Mouse (Mus musculus) cerebellum, adult 11-12 months (tissue): Measurements from ENCODE around the gene Fuca1.
"Not testable (repeated sequence)": the region's sequence is repeated elsewhere in the genome, so short reads cannot be mapped to it uniquely, and the experiment has no call there.

ENCODE experiments used
- DNase-seq: peaks from one replicate; pipeline ENCODE4 v3.0.0; 2022

Fuca1 gene

DNA sequence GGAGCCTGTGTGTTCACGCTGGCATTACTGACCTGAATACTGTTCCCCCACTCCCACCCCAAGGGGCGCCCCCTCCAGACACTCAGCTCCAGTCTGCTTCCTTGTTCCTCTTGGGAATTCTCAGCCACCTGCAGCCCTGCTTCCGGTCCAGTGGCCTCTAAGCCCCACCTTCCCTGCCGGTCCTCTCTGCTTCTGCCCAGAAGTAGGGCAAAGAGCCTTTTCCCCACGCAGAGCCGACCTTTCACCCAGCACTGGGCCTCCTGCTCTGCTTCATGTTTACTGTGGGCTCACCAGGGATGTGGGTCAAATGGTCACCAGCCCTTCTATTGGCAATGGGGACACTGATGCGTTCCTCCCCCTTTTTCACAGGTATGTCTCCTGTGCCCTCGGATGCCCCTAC, 37.8 kb downstream of the Fuca1 start:
- no peak for DNase-seq

DNA sequence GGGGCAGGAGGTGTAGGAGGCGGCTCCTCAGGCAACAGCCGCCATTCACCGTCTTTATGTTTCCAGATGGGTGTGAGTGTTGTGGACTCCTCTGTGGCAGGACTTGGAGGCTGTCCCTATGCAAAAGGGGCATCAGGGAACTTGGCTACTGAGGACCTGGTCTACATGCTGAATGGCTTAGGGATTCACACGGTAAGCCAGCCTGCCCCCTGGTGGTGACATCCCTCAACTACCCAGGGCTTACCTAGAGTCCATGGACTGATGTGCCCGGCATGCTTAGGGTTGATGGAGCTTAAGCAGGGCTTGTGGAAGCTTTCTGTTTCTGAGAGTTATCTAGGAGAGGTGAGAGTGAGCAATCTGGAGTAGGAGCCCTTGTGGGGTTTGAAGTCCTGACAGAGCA, 40.2 kb downstream of the Fuca1 start:
- DNase-seq: peak; percentile 76

DNA sequence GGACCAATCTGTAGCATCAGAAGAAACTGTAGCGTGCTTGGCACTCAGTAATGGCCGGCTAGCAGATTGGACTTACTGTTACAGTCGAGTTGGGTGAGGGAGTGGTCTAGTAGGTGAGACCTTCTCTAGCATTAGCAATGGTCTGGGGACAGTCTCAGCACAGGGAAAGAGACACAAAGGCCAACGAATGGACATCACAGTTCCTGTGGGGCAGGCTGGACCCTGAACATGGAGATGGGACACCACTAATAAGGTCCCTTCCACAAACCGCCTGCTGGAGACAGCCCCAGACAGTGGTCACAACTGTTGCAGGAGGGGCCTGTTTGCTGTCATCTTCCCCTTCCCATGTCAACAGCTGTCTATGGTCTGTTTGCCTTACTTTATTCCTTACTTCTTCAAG, 41.2 kb downstream of the Fuca1 start:
- DNase-seq: peak; percentile 42

DNA sequence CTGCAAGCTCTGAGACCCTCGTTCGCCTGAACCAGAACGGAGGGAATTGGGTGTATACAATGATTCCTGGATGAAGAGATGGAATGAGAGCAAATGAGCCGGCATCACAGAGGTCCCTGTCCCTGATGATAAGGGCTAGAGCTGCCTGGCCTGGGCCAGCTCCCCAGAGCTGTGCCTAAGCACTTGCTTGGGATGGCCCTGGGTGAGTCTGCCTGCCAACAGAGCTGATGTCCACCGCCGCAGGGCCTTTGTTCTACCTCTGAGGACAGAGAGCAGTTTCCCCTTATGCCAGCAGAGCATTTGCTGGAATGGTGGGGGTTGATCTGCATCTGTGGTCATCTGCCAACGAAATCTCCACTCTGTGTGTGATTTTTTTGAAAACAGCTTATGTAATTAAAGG, 41.7 kb downstream of the Fuca1 start:
- DNase-seq: peak; percentile 63

DNA sequence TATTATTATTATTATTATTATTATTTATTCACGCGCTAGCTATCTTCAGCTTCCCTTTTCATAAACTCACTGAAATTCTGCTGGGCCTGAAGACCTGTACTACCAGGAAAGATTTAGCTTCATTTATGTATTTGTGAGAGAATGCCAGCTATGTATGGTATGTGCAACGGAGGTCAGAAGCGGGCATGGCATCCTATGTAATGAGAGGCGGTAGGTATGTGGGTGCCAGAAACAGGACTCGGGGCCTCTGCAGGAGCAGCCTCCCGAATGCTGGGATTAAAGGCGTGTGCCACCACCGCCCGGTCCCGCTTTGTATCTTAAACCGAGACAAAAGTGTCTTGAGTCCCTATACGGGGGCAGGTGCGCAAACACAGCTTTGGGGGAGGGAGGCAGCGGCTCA, 42.4 kb downstream of the Fuca1 start:
- DNase-seq: no peak

DNA sequence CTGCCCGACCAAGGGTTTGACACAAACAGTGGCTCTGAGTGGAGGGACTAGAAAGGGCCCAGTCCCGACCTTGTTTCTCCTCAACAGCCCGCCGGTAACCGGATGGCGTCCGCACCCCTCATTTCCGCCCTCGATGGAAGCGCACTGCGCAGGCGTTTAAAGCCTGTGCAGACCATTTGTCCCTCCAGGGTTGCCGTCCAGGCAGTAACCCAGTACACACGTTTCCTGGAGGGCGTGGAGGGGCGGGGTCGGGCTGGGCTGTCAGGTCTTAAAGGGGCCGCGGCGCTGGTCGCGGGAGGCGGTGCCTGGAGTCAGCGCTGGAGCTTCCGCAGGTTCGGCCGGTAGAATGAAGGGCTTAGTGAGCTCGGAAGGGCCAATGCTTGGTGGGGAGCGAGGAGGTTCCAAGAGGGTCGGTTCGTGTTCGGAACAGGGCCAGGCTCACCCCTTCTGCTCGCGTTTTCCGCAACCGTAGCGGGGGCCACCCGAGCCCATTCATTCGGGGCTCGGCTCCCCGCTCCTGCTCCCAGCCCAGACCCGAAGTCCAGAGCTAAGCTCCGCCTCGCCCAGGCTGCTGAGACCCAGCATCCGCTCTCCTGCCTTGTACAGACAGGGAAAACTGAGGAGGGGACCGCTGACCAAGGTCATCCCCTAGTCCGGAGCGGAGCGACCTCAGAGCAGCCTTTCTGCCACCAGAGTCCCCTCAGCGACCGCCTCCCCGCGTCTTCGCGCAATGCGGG, 43.1 kb downstream of the Fuca1 start, which contains the start of gene Gale:
TSS of gene Gale (plus strand) at position 271 of the 737 bp plus-strand sequence.
- DNase-seq: peak; percentile 95

DNA sequence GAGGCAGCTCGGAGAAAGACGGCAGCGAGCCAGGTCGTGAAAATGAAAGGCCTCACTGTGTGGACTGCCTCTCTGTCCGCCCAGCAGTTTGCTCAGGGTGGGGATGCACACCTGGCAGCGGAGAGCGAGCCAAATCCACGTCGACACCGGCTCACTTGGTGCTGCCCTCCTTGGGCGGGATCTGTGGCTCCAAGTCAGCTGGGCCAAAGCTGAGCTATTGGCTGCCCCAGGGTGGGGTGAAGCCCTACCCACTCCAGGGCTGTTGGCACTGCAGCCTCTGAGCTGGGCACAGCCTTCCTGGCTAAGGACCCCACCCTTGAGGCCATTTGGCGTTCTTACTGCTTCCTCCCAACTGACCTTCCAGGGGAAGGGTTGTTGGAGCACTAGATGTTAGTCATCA, 43.9 kb downstream of the Fuca1 start:
- DNase-seq: peak; percentile 83

DNA sequence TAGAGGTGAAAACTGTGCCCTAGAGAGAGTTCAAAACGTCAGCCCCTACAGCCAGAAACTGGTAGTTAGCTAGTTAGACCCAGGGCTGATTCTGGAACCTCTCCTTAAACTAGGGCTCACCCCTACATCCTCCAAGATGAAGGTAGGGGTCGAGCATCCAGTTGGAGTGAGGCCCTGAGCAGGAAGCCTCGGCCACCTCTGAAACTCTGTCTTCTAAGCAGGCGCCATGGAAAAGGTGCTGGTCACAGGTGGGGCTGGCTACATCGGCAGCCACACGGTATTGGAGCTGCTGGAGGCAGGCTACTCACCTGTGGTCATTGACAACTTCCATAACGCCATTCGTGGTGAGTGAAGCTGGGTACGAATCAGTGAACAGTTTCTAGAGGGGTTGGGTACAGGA, 44.6 kb downstream of the Fuca1 start:
- DNase-seq: peak; percentile 38

DNA sequence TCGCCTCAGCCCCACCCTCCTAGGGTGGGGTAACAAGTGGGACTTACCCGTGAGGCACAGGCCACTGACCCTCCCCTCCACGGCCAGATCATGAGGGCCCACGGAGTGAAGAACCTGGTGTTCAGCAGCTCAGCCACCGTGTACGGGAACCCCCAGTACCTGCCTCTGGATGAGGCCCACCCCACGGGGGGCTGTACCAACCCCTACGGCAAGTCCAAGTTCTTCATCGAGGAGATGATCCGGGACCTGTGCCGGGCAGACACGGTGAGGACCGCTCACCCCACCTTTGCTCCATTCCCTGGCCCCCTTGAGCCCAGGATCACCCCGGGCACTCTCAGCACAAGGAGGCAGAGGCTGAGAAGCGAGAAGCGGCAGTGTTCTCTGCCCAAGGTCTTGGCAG, 45.7 kb downstream of the Fuca1 start:
- peak; percentile 59 for DNase-seq

DNA sequence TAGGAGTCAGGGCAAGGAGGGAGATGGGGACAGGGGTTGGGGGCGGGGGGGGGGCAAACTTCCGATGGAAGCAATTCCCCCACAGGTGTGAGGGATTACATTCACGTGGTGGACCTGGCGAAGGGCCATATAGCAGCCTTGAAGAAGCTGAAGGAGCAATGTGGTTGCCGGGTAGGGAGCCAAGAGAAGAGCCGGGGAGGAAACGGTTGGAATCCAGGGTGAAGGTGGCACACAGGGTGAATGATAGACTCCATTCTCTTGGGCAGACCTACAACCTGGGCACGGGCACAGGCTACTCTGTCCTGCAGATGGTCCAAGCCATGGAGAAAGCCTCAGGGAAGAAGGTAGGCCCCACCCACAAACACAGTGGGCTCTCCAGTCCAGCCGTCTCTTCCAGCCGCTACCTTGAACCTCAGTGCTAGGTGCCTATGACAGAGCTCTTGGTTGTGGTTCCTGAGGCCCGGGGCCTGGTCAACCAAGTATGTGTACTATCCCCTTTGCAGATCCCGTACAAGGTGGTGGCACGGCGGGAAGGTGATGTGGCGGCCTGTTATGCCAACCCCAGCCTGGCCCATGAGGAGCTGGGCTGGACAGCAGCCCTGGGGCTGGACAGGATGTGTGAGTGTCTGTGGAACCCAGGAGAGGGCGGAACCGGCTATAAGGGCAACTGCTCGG, 46.7 kb downstream of the Fuca1 start:
- DNase-seq: peak; percentile 60

DNA sequence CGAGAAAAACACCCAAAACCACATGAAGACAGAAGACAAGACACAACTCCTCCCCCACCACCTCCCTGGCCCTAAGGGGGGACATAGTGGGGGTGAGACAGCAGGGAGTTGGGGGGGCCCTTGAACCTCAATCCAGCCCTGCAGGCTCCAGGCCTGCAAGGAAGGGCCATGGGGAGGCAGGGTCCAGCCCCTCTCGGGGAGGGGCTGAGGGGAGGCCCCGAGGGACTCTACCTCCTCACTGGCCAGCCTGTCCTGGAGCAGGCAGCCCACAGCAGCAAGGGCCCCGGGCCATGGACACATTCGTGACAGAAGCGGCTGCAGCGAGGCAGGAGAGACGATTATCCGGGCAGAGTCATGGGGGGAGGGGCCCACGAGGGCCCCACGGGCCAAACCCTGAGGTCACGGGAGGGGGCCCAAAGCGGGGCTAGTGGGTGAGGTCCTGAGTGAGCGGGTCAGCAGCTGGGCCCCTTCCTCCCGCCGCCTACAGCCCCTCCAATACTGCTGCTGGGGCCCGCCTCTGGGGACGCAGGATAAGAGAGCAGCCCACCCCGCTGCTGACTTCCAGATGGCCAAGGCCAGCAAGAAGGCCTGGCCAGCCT, 47.8 kb downstream of the Fuca1 start:
- DNase-seq: peak; percentile 60

DNA sequence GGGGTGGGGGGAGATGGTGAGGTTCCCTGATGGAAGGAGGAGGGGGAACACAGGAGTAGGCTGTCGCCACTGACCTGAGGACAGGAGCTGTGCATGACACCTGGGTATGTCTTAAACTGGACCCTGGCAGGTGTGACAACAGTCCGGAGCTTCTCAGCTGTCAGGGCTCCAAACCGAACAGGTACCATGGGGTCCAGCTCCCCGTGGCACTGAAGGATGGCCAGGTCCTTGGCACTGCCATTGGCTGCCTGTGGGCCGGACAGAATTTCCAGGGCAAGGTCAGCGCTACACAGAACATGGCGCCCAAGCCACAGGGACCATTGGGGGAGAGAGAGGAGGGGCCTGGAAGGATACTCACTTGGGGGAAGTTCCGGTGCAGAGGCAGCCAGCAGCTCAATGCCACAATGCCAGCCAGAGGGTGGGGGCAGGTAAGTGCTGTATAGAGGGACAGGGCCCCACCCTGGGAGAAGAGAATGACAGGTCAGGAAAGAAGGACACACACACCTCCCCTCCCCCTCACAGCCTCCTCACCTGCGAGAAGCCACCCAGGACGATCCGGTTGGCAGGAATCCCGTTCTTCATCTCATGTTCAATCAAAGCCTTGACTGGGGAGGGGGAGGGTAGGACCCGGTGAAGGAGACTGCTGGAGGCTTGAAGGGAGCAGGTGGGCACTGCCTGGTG, 48.7 kb downstream of the Fuca1 start:
- peak; percentile 57 for DNase-seq

DNA sequence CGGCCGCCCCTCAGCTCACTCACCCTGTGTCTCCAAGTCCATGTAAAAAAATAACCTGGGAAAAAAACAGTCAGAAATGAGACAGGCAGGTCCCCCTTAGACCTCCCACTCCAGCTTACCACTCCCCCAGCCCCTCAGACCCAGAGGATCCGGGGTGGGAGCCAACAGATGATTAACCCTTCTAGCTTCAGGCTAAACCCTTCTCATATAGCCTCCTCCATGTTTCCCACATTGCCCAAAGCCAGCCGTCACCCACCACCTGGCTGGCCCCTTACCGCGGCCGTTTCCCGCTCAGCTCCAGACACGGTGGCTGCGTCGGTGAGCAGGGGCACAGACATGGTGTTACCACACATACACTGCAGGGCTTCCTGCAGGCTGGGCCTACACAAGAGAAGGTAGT, 50.0 kb downstream of the Fuca1 start:
- DNase-seq: peak; percentile 27

DNA sequence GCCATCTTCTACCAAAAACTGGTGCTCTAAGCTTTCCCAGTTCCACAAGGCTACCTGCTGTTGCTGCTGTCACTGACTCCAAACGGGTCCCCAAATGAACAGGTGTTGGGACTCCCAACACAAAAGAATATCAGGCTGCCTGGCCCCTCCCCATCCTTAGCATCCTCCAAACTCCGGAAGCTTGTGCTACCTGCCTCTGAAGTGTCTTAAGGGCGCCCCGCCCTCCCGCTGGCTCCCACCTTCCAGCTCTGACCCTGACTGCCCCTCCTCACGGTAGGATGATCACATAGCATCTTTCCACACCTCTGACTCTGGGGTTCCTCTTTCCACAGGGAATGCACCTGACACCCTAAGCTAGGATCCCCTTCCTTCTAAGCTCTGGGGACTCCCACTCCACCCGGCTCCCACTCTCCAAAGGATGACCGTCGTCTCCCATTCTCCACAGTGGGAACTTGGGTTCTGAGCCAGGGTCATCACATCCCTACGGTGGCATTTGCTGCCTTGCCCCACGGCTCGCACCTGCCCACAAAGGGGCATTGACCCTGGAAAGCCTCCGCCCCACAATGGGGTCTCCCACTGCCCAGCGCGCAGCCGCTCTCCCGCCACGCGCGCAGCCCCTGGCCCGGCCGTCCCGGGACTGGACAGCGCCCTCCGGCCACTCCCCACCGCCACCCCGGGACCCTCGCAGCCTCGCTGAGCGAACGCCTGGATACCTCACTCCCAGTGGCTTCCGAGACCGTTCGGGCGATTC, 51.4 kb downstream of the Fuca1 start:
- DNase-seq: peak; percentile 61

DNA sequence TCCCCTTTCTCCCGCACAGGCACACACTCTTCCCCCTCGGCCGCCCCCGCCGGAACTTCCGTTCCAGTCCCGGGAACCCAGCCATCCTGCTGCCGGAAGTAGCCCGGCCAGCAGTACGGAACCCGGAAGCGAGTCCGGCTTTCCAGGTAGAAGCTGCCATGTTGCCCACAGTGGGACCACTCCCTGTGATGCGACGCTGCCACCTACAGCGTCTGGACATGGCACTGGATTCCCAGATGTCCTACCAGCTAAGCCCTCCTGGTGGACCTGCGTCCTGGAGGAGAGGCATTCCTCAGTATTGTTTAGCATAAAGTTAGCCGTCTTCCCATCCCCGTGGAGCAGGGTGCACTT, 52.0 kb downstream of the Fuca1 start, which contains the start of gene Lypla2:
TSS of gene Lypla2 (minus strand) at position 71 of the 351 bp plus-strand sequence.
- peak; percentile 90 for DNase-seq

DNA sequence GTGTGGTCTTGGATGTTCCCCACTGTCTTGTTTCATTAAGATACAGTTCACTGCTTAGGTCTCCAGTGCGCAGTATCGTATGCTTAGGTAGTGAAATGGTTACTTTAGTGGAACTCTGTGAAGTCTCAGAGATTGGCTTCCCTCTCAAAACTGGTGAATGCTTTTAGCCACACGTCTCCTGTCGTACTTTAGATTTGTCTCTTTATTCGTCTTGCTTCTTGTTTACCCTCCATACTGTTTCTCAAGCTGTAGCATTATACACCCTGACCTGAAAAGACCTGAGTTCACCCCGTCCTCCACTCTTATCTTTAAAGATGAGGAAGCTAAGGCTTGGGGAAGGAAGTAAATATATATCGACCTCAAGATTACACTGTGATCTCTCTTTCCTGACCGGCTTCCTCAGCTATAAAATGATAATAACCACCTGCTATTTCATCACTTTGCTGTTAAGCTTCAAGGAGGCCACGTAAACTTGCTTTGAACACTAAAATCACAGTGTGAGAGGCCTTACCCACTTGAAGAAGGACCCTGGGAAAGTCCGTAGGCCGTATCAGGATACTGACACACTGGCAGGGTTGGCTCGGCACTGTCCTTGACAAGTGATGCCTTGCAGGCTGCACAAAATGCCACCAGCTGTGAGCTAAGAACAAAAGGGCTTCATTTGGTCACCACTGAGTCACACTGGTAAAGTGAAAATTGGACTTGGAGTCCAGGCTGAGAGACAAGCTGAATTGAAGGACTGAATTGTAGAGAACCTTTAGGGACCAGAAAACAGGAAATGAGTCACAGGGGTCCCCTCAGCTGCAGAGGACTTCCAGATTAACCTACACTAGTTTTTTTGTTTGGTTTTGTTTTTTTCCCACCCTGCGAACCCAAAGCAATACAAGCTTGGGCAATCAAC, 52.6 kb downstream of the Fuca1 start:
- peak; percentile 42 for DNase-seq

DNA sequence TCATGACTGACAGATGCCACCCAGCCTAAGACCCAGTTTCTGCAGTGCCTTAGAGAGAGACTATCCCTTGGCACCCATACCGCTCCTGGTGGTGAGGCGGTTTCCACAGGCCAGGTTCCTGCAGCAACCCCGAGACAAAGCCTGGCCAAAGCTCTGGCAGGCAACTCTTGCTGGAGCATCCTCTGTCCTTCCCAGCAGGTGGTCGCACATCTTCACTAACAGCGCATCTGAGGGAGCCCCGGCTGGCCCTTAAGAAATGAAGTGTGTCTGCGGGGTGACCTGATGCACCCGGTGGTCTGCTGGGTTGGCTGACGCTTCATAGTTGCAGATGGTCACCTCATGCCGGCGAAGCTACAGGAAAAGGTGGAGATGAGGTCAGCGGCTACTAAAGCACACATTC, 55.6 kb downstream of the Fuca1 start:
- DNase-seq: peak; percentile 42

DNA sequence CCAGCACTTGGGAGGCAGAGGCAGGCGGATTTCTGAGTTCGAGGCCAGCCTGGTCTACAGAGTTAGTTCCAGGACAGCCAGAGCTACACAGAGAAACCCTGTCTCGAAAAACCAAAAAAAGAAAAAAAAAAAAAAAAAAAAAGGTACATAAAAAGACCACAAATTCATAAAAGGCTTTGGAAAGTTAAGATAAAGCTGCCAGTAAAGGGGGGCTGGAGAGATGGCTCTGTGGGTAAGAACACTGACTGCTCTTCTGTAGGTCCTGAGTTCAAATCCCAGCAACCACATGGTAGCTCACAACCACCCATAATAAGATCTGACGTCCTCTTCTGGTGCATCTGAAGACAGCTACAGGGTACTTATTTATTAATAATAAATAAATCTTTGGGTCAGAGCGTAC, 59.7 kb downstream of the Fuca1 start:
- DNase-seq: not testable (repeated sequence)

DNA sequence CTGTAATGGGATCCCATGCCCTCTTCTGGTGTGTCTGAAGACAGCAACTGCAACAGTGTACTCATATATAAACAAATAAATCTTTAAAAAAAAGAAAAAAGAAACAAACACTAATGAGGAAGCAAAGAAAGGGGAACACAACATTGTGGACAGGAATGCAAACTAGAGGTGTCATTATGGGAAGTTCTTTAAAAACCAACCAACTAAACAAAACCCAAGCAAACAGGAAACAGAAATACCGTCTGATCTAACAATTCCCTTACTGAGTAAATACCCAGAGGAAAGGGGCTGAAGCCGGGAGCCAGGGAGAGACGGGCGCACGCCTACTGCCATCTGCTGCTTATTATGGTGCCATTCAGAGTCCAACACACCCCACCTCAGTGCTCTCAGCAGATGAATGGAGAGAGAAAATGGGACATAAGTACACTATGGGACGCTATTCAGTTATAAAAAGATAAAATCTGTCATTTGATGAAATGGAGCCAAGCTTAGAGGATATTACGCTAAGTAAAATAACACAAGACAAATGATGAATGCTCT, 61.1 kb downstream of the Fuca1 start:
- DNase-seq: peak; percentile 42

DNA sequence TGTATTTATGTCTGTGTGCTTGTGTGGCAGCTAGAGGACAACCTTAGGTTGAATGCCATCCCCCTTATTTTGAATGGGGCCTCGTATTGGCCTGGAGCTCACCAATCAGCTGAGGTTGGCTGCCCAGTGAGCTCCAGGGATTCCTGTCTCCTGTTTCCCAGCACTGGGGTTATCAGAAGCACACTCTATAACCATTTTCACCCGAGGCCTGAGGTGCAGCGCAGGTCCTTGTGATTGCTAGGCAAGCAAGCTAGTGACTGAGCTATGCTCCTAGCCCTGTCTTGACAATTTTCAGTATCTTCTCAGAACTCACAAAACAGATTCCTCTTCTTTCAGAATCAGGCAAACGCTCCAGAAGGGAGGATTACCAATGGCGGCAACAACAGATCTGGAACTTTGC, 64.0 kb downstream of the Fuca1 start:
- no peak for DNase-seq

DNA sequence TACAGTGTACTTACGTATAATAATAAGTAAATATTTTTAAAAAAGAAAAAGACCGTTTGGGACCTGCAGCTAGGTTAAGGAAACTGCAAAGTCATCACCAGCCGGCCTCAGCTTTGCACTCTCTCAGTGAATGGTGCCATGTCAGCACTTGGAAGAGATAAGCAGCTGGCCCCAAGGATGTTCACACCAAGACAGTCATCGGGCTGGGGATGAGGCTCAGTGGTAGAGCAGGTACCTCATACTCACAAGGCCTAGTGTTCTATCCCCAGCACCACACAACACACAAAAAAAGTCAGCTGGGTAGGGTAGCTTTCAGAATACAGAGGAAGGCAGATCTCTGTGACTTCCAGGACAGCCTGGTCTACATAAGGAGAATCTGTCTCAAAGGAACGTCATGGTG, 64.7 kb downstream of the Fuca1 start:
- DNase-seq: no peak
